Mouse (Mus musculus) left cerebral cortex, adult 6 months (tissue): Measurements from ENCODE around the gene Kctd14. TPM values are rescaled to one million over a fixed set of nuclear protein-coding genes. Genes with fewer than 3 reads are reported as not detected.

Source experiments
- long read RNA-seq, 2 experiments: library from polyadenylated mRNA; unstranded; transcript quantifications; one replicate each; pipeline ENCODE4 v2.0.0; 2019 to 2020
- polyA plus RNA-seq: library from polyadenylated mRNA; unstranded; fragments of <200 nt; fragmentation: Nextera tagmentation; gene quantifications from 2 replicates; pipeline ENCODE4 v1.2.3, GENCODE M21; 2021

Gene Kctd14
- polyA plus RNA-seq = 3.6 and 4.5 TPM in 2 replicates
- long read RNA-seq, experiment 1, partial matches to known transcripts = 0 of 2 reads
- long read RNA-seq, experiment 1, other reads (novel, unspliced or antisense) = 0 of 2 reads
- long read RNA-seq, experiment 2, partial matches to known transcripts = 0 of 8 reads
- long read RNA-seq, experiment 2, other reads (novel, unspliced or antisense) = 1 of 8 reads

DNA sequence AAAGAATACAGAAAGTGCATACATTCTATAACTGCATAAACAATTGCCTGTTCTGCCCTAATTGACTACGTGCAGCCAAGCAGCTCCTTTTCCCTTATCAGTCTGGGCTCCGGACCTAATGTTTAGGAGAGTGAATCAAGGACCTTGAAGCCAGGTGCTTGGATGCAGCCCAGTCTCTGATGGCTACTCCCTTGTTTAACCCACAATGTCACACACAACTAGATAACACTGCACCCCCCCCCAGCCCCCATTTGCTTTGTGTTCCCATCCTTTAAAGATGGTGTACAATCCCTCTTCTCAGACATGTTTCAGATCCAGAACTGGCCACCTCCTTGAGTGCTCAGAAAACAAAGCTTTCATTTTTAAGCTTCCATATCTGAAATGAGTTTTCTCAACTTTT is at the start of gene Kctd14:
Gene Kctd14, plus strand, starts transcription at position 301 of the 400 bp plus-strand sequence.

DNA sequence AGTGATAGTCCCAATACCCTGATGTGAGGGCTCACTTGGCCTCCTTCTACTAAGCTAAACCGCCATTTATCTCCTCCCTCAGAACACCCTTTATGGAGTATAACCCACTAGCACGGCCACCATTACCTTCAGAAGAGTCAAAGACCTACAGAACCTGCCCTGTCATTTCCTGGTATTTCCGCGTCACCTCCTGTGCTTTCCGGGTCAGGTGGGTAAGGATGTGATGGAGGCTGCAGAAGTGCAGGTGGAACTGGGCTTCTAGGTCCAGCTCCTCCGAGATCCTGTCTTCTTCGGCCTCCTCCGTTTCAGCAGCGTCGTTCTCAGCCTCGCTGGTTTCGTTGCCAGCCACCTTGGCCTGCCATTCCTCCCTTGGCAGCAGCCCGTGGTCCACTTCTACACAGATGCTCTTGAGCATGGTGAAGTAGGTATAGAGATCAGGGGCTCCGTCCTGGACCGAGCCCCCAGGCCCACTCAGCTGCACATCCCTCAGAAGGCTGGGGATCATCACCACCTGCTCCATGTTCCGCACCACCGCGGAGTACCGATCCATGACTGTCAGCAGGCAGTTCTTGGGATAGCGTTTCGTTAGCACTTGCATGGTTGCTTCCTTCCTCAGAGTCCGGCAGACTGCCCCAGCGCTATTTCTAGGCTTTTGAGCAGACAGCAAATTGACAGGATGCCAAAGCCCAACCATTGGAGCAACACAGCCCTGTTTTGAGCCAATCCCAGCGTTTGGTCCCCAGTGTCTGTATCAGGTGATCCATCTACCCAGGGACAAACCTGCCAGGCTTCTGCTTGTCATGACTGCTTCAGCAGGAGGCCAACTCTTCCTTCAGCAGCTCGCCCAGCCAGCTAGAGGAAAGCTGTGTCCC is 34.0 kb upstream of the Kctd14 start, which contains the start of gene Thrsp:
Gene Thrsp, minus strand, starts transcription at position 825 of the 872 bp plus-strand sequence.

DNA sequence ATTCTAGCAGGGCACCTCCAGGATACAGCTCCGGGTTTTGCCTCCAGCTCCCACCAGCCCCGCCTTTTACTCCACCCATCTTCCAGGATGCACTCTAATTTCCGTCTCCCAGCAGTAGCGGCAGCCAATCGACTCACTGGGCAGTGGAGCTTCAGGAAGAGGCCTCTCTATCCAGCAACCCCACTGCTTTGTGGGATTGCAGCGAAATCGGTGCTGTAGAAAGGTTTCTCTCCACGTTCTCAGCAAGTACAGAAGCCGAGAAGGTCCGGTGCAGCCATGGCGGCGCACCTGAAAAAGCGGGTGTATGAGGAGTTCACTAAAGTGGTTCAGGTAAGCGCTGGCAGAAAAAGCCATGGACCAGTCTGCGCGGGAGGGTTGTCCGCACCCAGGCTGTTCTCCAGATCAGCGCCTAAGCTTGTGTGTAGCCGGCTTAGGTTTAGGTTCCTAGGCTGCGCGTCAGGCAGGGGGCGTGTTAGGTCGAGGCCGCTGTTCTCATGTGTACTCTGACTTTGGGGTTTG is 29.8 kb downstream of the Kctd14 start, which contains the start of gene Ints4:
Gene Ints4, plus strand, starts transcription at position 136 of the 519 bp plus-strand sequence.

Other genes with a start within 250 kb of the Kctd14 start
- gene Usp35, start 119.3 kb upstream of the Kctd14 start, polyA plus RNA-seq = 1.7 and 3.6 TPM in 2 replicates
- 4.0 and 4.4 TPM in 2 replicates for gene Kctd21, start 119.0 kb upstream of the Kctd14 start, polyA plus RNA-seq
- 7.1 and 7.8 TPM in 2 replicates for gene Alg8, start 79.7 kb upstream of the Kctd14 start, polyA plus RNA-seq
- gene Ndufc2, start 51.3 kb upstream of the Kctd14 start, polyA plus RNA-seq = 527 and 644 TPM in 2 replicates
- 78.6 and 101 TPM in 2 replicates for gene Thrsp, start 33.6 kb upstream of the Kctd14 start, polyA plus RNA-seq
- gene Ints4, start 29.6 kb downstream of the Kctd14 start, polyA plus RNA-seq = 14.3 and 23.2 TPM in 2 replicates
- 113 and 117 TPM in 2 replicates for gene Aamdc, start 128.2 kb downstream of the Kctd14 start, polyA plus RNA-seq
- gene Rsf1, start 128.6 kb downstream of the Kctd14 start, polyA plus RNA-seq = 8.6 and 14.7 TPM in 2 replicates
- 133 and 154 TPM in 2 replicates for gene Clns1a, start 245.3 kb downstream of the Kctd14 start, polyA plus RNA-seq